Mouse (Mus musculus): ENCODE results near the gene 2610507B11Rik.
"Not testable (repeated sequence)": the region's sequence is repeated elsewhere in the genome, so short reads cannot be mapped to it uniquely, and the experiment has no call there.

The 2610507B11Rik gene

DNA sequence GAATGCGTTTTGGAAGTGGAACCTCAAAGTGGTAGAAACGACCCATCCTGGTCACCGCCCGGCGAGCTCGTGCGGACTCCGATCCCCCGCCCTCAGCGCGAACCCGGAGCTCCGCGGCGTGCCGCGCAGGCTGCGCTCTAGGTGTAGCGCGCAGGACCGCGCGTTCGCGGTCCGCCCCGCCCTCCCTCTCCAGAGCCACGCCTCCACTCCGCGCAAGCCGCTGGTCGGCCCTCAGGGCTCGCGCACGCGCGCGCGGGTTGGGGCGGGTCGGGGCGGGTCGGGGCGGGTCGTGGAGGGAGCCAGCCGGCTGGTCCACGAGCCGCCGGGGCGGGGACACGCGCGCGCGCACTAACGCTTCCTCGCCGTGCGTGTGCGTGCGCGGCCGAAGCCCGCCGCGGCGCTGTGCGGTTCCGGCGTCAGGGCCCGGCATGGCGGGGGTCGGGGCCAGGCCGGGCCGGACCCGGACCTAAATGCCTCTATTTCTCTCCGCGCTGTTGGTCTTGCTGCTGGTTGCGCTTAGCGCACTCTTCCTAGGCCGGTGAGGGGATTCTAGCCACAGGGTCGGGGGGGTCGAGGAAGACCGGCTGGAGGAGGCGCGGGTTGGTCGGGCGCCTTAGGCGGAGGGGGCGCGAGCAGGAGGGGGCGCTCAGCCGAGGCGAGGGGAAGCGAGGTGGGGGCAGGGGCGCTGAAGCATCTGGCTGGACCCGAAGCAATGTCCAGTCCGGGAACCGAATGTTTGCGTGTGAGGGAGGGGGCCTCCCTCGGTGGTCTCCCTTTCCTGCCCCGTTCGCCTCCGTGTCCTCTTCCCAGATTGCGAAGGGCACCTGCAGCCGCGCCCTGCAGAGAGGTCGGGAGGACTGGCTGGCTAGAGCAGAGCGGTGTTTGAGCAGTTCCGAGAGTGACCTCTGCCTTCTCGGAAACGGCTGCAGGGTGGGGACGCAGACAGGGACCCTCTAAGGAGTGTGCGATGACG lies at the start of gene 2610507B11Rik:
Gene 2610507B11Rik, plus strand, starts transcription at position 373 of the 973 bp plus-strand sequence.
- peak; percentile 94 for DNase-seq (ENCODE audit: low spot score)

DNA sequence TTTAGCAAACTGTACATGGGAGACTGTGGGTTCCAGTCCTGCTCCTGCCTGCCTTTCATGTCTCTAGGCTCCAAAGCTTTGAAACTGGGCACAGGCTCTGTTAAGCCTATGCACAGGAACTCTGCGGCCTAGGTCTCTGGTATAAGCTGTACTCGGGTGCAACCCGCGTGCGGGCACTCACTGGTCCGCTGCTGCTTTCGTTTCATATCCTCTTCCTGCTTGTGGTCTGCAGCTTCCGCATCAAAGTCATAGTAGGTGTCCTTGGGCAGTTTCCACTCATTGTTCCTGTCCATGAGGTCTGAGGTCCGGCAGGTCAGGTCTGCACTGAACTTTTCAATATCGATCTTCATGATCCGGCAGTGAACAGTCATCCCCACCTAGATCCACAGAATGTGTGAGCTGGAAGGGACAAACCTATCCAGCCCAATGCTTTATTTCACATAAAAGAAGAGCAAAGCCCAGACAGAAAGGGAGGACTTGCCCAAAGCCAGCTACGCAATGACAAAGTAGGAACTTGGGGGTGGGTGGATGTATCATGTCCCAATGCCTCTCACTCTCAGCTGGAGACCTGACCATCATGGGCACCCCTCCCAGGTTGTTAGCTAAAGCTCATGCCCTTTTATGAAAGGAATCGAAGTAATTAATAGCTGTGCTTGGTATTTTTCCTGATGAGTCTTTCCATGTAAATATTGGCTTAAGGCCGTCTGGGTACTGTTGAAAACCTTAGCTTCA lies 48.3 kb upstream of the 2610507B11Rik start:
- no peak for DNase-seq (ENCODE audit: low spot score)

DNA sequence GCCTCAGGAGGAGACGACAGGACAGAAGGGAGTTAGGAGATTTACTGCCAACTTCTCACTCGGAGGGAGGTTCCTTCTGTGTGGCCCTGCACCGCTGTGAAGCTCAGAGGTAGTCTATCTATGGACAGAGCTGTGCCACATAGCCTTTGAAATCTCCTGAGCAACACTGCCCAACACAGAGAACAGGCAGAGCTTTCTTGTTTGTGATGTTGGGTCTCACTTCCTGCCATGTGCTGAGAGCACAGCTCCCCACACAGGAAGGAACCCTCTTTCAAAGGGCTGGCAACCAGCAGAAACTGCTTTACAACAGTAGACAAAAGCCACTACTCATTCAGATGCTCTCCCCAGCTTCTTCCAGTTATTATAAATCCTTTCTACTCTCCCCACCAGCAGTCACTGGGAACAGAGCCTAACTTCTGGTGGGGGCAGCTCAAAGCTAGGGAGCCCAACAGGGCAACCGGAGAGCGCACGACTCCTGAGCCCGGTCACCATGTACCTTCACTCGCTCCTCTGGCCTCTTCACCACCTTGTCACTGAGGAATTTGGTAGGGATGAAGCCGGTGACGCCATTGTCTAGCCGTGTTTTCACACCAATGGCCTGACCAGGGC lies 45.7 kb upstream of the 2610507B11Rik start:
- no peak for DNase-seq (ENCODE audit: low spot score)

DNA sequence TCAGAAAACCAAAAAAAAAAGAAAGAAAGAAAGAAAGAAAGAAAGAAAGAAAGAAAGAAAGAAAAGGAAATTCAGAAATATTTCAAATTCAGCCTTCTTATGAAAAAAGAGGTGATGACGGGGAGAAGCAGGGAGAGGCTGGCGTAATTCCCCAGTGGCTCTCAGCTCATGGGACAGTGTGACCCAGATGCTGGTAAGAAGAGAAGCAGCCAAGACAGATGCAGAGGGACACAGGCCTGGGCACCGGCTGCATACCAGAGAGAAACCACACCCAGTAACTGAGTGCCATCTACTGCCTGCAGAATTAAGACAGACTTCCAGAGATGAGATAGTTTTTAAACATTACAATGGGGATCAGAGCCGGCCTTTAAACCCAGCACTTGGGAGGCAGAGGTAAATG lies 38.0 kb upstream of the 2610507B11Rik start:
- DNase-seq (ENCODE audit: low spot score): no peak

DNA sequence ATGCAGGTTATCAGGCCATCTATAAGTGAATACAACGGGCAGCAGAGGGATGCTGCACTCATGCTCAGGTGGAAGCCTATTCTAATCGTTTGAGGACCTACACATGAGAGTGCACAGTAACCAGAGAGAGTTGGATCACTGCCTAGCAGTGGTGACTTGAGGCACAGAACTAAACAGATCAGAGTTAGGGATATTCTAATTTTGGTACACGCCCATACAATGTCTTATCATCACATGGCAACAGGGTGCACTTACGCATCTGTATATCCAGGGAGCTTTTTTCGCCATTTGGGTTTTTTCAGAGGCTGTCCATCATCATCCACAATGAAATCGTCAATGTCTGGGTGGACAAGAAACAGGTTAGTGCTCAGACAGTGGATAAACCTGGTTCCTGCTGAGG lies 30.0 kb upstream of the 2610507B11Rik start:
- DNase-seq (ENCODE audit: low spot score): no peak

DNA sequence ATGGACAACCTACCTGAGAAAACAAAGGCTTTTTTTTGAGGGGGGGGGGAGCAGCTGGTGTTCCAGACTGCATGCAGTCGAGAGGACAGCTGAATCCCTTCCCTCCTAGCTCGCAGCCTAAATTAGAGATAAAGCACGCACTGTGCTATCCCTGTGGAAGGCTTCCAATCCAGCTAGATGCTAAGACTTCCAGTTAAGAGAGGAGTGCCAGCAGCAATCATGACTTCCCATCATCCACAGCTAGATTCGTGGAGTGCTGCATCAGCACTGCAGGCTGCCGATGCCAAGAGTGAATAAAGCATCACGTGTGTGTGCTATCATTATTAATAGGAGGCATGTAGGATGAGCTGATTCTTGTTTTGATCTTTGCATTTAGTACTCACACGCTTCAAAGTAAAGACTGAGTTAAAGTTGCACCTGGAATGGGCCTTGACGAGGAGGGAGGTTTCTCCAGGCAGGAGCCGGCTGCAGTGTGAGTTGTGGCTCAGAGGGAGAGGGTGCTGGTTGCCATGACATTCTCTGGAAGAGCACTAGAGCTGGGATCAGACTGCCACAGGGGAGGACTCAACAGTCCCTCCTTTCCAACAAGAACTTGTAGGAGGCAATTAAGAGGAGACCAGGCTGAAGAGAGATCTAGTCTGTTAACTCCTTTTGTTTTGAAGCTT lies 21.2 kb upstream of the 2610507B11Rik start:
- no peak for DNase-seq (ENCODE audit: low spot score)

DNA sequence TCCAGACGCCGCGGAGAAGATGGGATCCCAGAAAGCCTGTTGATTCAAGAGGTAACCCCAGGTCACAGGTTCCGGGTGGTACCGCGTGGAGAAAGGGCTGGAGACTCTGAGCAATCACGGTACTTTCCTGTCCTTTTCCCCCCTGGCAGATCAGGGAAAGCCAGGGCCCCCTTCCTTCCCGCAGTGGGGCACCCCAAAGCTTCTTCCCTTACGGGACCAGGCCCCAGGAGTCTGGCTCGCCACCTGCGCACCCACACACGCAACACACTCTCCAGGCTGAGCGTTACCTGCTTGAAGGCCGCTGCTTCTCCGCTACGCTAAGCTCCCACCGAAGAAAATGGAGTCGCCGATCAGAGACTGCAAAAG lies 16.3 kb upstream of the 2610507B11Rik start:
- DNase-seq (ENCODE audit: low spot score): no peak

DNA sequence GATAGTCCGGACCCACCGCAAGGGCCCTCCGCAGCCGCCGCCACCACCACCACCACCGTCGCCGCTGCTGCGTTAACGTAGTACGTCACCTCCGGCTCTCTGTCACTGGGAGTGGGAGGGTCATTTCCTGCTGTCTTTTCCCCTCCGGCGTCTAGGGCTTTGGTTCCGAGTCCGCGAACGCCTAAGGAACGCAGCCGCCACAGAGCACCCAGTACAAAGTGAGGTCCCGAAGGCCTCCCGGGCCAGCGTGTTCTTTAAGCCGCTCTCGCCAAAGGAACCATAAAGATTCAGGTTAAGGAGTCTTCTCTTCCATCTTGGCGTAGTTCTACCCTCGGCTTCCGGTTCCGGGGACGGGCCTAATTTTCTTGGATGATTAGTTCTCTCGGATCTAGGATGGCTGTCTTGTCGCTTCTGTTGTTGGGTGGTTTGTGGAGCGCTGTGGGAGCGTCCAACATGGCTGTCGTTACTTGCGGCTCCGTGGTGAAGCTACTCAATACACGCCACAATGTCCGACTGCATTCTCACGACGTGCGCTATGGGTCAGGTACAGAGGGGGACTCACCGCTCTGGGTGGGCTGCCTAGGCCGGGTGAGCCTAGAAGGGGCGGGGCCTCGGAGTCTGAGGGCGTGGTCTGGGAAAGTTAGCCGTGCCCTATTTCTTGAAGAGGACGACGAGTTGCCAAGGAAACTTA lies 15.8 kb upstream of the 2610507B11Rik start, which contains the start of the genes Sdf2 and Supt6:
Gene Sdf2, plus strand, starts transcription at position 120 of the 691 bp plus-strand sequence.
Gene Supt6, minus strand, starts transcription at position 361 of the 691 bp plus-strand sequence.
- peak; percentile 97 for DNase-seq (ENCODE audit: low spot score)

DNA sequence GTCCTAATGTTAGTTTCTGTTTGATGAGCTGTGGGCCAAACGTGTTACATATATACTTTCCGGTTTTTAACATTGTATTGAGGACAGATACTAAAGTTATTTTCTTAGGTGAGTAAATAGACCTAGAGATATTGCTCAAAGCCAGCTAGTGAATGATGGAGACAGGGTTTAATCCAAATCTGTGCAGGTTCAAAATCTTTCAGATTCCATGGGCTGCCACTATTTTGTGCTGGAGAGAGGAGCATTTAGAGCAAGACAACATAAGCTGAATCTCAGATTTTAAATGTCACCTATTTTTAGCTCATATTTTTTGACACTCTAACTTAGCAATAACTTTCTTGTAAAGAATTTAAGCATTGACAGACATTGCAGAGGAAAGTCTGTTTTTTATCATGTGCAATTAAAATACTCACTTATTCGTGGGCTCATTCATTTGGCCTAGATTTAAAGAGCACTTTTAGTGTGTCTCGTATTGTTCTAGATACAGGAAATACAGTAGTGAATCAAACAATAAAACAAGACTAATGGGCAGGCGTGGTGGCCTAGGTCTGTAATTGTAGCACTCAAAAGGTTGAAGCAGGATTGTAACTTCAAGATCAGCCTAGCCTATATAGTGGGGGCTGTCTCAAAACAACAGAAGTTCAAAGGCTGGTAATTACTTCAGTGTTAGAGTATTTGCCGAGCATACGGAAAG lies 15.1 kb upstream of the 2610507B11Rik start:
- DNase-seq (ENCODE audit: low spot score): no peak

DNA sequence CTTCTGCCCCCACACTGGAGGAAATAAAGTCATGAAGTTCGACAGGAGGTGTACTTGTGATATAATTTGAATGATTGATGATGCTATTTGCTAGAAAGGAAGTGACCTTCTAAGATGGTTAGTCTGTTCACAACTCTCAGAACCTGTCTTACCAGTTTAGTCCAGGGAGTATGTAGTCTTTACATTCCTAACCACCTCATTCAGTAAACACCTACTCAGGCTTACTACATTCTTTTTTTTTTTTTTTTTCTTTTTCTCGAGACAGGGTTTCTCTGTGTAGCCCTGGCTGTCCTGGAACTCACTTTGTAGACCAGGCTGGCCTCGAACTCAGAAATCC lies 14.6 kb upstream of the 2610507B11Rik start:
- no peak for DNase-seq (ENCODE audit: low spot score)

DNA sequence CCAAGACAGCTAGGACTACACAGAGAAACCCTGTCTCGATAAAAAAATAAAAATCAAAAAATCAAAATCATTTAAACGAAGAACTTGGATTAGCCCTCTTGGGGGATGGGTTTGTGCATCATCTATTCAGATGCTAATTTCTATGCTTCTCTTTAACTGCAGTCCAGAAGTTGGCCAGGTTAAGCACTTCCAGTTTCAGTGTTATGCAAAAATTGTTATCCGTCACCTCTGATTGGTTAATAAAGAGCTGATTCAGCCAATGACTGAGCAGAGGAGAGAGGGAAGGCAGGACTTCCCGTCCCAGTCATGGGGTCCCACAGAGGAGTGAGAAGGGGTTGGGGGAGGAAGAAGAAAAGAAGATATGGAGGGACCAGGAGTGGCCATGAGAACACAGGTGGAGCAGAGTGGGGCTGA lies 13.8 kb upstream of the 2610507B11Rik start:
- DNase-seq (ENCODE audit: low spot score): no peak

DNA sequence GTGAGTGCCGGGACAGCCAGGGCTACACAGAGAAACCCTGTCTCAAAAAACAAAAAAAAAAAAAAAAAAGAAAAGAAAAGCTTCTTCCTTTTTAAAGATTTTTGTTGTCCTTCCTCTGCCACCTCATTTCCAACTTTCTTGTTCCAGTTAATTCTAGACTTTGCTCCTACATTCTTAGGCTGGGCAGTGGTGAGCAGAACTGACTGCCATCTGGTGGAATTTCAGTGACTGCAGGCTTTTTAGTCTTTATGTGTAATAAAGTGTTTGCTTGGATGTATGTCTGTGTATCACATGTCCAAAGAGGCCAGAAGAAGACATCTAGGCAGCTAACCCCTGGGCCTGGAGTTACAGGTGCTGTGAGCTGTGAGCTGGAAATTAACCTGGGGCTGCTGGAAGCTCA lies 4.9 kb upstream of the 2610507B11Rik start:
- no peak for DNase-seq (ENCODE audit: low spot score)

DNA sequence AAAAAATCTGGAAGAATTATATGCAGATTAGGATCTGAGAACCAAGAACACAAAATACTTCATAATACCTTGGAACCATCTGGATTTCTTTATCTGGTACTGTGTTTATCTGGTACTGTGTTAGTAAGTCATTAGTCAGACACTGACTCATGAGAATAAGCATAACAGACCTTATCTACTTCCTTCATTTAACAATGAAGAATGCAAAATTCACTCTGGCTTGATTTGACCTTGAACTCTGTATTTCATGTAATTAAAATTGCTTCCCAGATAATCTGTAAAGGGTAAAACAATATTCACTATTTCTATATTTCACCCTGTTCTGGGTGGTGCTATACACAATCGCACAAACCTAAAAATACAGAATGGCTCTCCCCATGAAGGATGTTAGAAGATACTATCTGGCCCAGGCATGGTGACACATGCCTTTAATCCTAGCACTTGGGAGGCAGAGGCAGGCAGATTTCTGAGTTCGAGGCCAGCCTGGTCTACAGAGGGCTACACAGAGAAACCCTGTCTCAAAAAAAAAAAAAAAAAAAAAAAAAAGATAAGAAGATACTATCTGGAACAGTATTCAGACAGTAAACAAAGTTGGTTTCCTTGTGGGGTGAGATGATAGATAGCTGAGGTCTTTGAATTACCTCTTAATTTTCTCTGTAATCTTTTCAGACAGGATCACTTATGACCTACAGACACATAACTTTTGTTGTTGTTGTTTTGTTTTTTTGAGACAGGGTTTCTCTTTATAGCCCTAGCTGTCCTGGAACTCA lies 878 bp upstream of the 2610507B11Rik start:
- no peak for DNase-seq (ENCODE audit: low spot score)

DNA sequence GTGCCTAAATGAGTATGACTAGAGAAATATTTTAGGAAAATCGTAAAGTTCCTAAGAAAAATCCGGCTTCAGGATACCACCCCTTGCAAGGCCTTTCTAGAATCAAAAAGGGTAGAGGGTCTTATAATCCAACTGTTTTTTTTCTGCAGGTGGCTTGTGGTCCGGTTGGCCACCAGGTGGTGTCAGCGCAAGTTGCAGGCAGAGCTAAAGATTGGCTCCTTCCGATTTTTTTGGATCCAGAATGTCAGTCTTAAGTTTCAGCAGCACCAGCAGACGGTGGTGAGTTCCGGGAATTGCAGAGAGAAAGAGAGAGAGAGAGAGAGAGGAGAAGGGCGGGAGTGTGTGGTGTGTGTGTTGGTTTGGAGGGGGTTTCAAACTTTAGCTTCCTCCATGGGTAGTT lies 998 bp downstream of the 2610507B11Rik start:
- peak; percentile 58 for DNase-seq (ENCODE audit: low spot score)

DNA sequence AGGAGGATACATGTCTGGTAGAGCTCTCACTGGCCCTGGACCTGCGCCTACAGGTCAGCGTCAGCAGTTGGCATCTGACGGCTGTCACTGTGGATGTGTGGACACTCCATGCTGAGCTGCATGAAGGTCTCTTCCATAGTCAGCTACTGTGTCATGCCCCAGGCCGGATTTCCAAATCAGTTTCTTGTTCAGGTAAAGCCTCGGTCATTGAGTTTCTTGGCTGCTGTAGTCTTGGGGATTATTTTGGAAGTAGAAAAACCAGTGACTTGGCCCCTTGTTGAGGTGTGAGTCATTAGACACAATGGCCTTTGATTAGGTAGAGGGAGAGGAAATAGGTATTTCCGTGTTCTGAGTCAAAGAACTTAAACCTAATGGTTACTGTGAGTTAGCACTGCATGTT lies 4.0 kb downstream of the 2610507B11Rik start:
- no peak for DNase-seq (ENCODE audit: low spot score)

DNA sequence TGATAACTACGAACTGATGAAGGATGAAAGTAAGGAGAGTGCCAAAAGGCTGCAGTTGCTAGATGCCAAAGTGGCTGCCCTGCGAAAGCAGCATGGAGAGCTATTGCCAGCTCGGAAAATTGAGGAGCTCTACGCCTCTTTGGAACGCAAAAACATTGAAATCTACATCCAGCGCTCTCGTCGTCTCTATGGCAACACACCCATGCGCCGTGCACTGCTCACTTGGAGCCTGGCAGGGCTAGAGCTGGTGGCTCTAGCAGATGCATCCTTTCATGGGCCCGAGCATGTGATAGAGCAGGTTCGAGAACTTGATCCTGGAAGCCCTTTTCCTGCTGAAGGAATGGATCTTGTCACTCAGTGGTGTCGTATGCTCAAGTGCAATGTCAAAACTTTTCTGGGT lies 10.4 kb downstream of the 2610507B11Rik start:
- DNase-seq (ENCODE audit: low spot score): no peak

DNA sequence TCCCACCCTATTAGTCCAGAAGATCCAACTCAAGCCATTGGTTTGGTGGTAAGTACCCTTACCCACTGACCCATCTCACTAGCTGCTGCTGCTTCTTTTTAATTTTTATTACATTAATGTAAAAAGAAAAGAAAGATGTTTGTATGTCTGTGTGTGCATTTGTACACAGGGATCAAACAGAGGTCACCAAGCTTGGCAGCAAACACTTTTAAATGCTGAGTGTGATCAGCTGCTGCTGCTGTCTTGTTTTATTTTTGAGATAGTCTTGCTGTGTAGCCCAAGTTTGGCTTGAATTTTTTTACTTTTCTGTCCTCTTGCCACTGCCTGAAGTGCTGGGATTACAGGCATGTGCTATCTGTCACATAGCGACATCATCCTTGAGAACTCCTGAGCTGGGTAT lies 14.0 kb downstream of the 2610507B11Rik start:
- DNase-seq (ENCODE audit: low spot score): no peak

DNA sequence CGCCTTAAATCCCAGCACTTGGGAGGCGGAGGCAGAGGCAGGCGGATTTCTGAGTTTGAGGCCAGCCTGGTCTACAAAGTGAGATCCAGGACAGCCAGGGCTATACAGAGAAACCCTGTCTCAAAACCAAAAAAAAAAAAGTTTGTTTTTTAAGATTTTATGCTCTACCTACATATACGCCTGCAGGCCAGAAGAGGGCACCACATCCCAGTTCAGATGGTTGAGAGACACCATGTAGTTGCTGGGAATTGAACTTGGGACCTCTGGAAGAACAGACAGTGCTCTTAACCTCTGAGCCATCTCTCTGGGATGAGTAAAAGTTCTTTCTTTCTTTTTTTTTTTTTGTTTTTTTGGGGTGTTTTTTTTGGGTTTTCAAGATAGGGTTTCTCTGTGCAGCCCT lies 14.6 kb downstream of the 2610507B11Rik start:
- not testable (repeated sequence) for DNase-seq (ENCODE audit: low spot score)

DNA sequence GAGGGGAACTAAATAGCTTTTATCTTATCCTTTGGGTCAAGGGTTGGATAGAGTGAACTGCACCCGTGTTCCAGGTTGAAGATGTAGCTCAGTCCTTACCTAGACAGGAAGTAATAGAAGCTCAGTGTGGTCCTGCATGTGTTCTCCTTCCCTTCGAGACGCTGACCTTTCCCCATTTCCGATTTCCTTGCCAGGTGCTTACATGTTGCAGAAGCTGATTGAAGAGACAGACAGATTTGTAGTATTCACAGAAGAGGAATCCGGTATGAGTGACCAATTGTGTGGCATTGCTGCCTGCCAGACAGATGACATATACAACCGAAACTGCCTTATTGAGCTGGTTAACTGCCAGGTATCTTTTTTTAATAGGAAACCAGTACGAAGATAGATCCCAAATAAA lies 17.3 kb downstream of the 2610507B11Rik start:
- no peak for DNase-seq (ENCODE audit: low spot score)

DNA sequence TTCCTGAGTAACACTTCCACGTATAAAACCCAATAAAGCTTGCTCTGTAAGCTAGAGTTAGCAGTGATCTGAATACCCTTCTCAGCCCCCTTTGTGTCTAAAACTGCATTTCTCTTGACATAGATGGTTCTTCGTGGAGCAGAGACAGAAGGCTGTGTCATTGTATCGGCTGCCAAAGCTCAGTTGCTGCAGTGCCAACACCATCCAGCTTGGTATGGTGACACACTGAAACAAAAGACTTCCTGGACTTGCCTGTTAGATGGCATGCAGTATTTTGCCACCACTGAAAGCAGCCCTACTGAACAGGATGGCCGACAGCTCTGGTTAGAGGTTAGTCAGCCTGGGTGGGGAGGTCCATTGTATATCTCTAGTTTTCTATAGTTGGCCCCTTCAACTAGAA lies 18.0 kb downstream of the 2610507B11Rik start:
- no peak for DNase-seq (ENCODE audit: low spot score)
